Mouse (Mus musculus) myocyte (in vitro differentiated cells): ENCODE data around the gene Fam83c. TPM values are rescaled to one million over a fixed set of nuclear protein-coding genes. Genes with fewer than 3 reads are reported as not detected.

Experiments
- H3K27me3 ChIP-seq: one replicate; pipeline ENCODE4 v1.6.1; 2011; ENCODE audit not compliant: control insufficient read depth, insufficient read depth, insufficient read length
- H3K36me3 ChIP-seq: one replicate; pipeline ENCODE4 v1.6.1; 2011; ENCODE audit not compliant: control insufficient read depth, insufficient read depth
- H3K4me2 ChIP-seq: one replicate; pipeline ENCODE4 v1.6.1; 2011; ENCODE audit warnings: low read depth, control low read depth
- H3K4me3 ChIP-seq: one replicate; pipeline ENCODE4 v1.5.1; 2011; ENCODE audit warnings: mild to moderate bottlenecking, control low read depth, moderate library complexity
- H3K79me2 ChIP-seq: one replicate; pipeline ENCODE4 v1.6.1; 2011; ENCODE audit not compliant: control insufficient read depth, insufficient read depth
- H3ac ChIP-seq: one replicate; pipeline ENCODE4 v1.6.1; 2011; ENCODE audit not compliant: control insufficient read depth, insufficient read length
- CEBPB ChIP-seq: IDR thresholded peaks from 2 replicates; pipeline ENCODE4 v1.6.1; 2011; ENCODE audit warnings: mild to moderate bottlenecking, moderate library complexity; ENCODE audit not compliant: poor library complexity, insufficient read depth, severe bottlenecking
- E2F4 ChIP-seq: IDR thresholded peaks from one replicate; pipeline ENCODE4 v1.6.1; 2011; ENCODE audit warnings: mild to moderate bottlenecking, control low read depth, moderate library complexity; ENCODE audit not compliant: insufficient read depth
- MAX ChIP-seq: IDR thresholded peaks from one replicate; pipeline ENCODE4 v1.6.1; 2011; ENCODE audit warnings: low read depth, mild to moderate bottlenecking, control low read depth
- MYOD1 ChIP-seq, 3 experiments: IDR thresholded peaks; one replicate each; pipeline ENCODE4 v1.6.1; 2011; ENCODE audit warnings: control low read depth in 2 of 3, low read depth in 2 of 3, mild to moderate bottlenecking in 2 of 3, moderate library complexity in 1 of 3; ENCODE audit not compliant: insufficient read length in 2 of 3, control insufficient read depth in 1 of 3
- MYOG ChIP-seq, 3 experiments: IDR thresholded peaks; one replicate each; pipeline ENCODE4 v1.6.1; 2011; ENCODE audit warnings: control low read depth in 2 of 3, low read depth in 2 of 3, mild to moderate bottlenecking in 2 of 3; ENCODE audit not compliant: insufficient read length in 2 of 3, control insufficient read depth in 1 of 3, insufficient read depth in 1 of 3
- POLR2A ChIP-seq: IDR thresholded peaks from one replicate; pipeline ENCODE4 v1.6.1; 2011; ENCODE audit warnings: low read depth, mild to moderate bottlenecking, control low read depth, moderate library complexity; ENCODE audit not compliant: insufficient read length
- POLR2AphosphoS2 ChIP-seq: IDR thresholded peaks from one replicate; pipeline ENCODE4 v1.6.1; 2011; ENCODE audit warnings: low read depth, control low read depth; ENCODE audit not compliant: insufficient read length
- REST ChIP-seq: IDR thresholded peaks from one replicate; pipeline ENCODE4 v1.6.1; 2011; ENCODE audit warnings: mild to moderate bottlenecking, control low read depth, moderate library complexity; ENCODE audit not compliant: insufficient read depth, insufficient read length
- SRF ChIP-seq: IDR thresholded peaks from one replicate; pipeline ENCODE4 v1.6.1; 2011; ENCODE audit warnings: low read depth; ENCODE audit not compliant: control insufficient read depth, insufficient read length
- TCF12 ChIP-seq: IDR thresholded peaks from one replicate; pipeline ENCODE4 v1.6.1; 2011; ENCODE audit warnings: mild to moderate bottlenecking, control low read depth; ENCODE audit not compliant: poor library complexity, insufficient read depth, severe bottlenecking
- TCF3 ChIP-seq: IDR thresholded peaks from one replicate; pipeline ENCODE4 v1.6.1; 2011; ENCODE audit warnings: low read depth, control low read depth; ENCODE audit not compliant: insufficient read length
- USF1 ChIP-seq: IDR thresholded peaks from one replicate; pipeline ENCODE4 v1.6.1; 2011; ENCODE audit warnings: low read depth, mild to moderate bottlenecking, control low read depth, moderate library complexity
- polyA plus RNA-seq: library from polyadenylated mRNA; unstranded; fragments of >200 nt; fragmentation: generic; extraction: Trizol; gene quantifications from one replicate; pipeline ENCODE4 v1.2.1, GENCODE M21; 2012; ENCODE audit warnings: missing spikeins

The Fam83c gene
- polyA plus RNA-seq, 1 experiment = not detected

- no peak overlapping the region for H3K4me2 ChIP-seq
- TF ChIP-seq MYOD1 (IDR thresholded peaks at IDR 0.05; ENCODE audit: control insufficient read depth in 1 of 3, insufficient read length in 2 of 3, low read depth in 2 of 3) (no peak), POLR2AphosphoS2 (no peak), REST (no peak), E2F4 (no peak), TCF3 (no peak), POLR2A (no peak), MYOG (IDR thresholded peaks at IDR 0.05; ENCODE audit: control insufficient read depth in 1 of 3, insufficient read depth in 1 of 3, insufficient read length in 2 of 3, low read depth in 2 of 3) (no peak), USF1 (no peak), SRF (no peak), MAX (no peak), TCF12 (no peak), CEBPB (no peak)
- H3ac ChIP-seq = no peak overlapping the region
- H3K36me3 ChIP-seq = no peaks in the 10 kb centered on the region
- no peak overlapping the region for H3K4me3 ChIP-seq
- peaks cover 21% of the 10 kb centered on the region for H3K27me3 ChIP-seq
- no peaks in the 10 kb centered on the region for H3K79me2 ChIP-seq
Observed at GRCm38 (mm10) chr2:155787949-155788931, 46.4 kb downstream of the Fam83c start.

DNA sequence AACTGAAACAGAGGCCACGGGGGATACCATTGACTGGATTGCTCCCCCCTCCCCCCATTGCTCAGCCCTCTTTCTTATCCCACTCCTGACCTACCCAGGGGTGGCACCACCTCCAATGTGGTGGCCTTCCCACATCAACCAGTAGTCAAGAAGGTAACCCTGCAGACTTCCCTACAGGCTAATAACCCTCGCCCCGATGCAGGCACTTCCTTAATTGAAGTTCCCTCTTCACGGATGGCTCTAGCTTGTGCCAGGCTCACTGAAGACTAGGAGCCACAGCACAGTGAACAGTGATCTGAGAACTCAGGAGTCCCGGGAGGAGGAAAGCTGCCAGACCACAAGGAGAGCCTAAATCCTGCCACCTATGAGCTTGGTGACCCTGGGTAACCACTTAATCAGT lies 47.7 kb downstream of the Fam83c start:
- Histone ChIP-seq H3K79me2 (no peaks in the 10 kb centered on the region), H3K27me3 (peaks cover 25% of the 10 kb centered on the region), H3ac (no peak overlapping the region), H3K36me3 (no peaks in the 10 kb centered on the region), H3K4me3 (no peak overlapping the region), H3K4me2 (no peak overlapping the region)
- TF ChIP-seq TCF3 (no peak), REST (no peak), CEBPB (no peak), TCF12 (no peak), MYOG (IDR thresholded peaks at IDR 0.05; ENCODE audit: control insufficient read depth in 1 of 3, insufficient read depth in 1 of 3, insufficient read length in 2 of 3, low read depth in 2 of 3) (no peak)

DNA sequence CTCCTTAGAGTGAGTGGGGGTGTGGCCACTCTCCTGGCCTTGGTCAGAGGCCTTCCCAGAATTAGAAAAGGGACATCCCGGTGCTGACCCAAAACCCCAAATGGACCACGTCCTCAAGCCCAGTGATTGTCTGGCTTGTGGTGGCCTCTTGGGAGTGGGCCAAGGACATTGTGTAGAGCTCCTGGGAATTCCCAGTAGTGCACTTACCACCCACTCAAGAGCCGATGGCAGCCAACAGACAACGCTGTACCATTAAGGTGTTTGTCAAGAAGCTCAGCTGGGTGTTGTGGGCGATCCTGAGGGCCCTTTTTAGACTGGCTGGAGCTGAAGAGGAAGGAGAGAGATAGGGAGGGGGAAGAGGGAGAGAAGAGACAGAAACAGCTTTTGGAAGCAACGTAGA lies 50.1 kb downstream of the Fam83c start:
- Histone ChIP-seq H3K4me3 (no peak overlapping the region), H3ac (no peak overlapping the region), H3K36me3 (no peaks in the 10 kb centered on the region), H3K27me3 (peaks cover 37% of the 10 kb centered on the region), H3K79me2 (no peaks in the 10 kb centered on the region), H3K4me2 (no peak overlapping the region)
- TF ChIP-seq TCF3 (no peak), SRF (no peak), POLR2AphosphoS2 (no peak), MYOD1 (IDR thresholded peaks at IDR 0.05; ENCODE audit: control insufficient read depth in 1 of 3, insufficient read length in 2 of 3, low read depth in 2 of 3) (no peak), MAX (no peak), USF1 (no peak), REST (no peak)

DNA sequence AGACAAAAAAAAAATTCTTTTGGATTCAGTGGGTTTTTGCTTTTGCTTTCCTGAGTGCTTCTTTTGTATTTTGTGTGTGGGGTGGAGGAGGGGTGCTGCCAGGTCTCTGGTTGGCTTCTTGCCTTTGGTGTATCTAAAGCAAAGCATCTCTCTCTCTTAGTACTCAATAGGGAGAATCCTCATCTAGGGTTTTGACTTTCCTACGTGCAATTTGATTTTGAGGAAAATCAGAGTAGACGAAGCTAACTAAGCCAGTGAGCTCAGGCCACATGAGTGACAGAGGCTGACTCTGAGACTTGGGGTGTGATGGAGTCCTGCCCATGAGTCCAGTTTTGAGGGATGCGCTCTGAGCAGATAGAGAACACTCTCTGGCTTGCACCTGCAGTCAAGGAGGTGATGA lies 55.1 kb downstream of the Fam83c start:
- H3ac ChIP-seq = no peak overlapping the region
- H3K27me3 ChIP-seq = peaks cover 66% of the 10 kb centered on the region
- TF ChIP-seq POLR2A (no peak), TCF3 (no peak)
- H3K79me2 ChIP-seq = no peaks in the 10 kb centered on the region
- H3K4me3 ChIP-seq = no peak overlapping the region
- H3K36me3 ChIP-seq = no peaks in the 10 kb centered on the region
- H3K4me2 ChIP-seq = no peak overlapping the region

DNA sequence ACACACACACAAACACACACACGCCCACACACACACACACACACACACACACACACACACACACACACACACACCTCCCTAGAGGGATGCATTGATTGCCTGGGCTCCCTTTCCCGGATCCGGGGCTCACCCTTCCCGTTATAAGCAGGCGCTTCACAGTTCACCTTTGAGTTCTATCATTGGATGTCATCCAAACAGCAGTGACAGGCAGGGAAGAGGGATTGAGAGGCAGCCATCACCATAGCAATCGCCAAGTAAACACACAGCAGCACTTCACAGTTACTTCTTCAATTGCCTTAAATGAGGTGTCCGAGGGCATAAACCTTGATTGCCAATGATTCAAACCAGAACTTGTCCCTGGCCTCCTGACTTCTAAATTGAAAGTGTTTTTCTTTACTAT lies 55.6 kb downstream of the Fam83c start:
- Histone ChIP-seq H3K4me3 (no peak overlapping the region), H3K79me2 (no peaks in the 10 kb centered on the region), H3K36me3 (no peaks in the 10 kb centered on the region), H3K4me2 (no peak overlapping the region), H3ac (no peak overlapping the region), H3K27me3 (peaks cover 71% of the 10 kb centered on the region)
- TF ChIP-seq SRF = no peak
- no peak for TF ChIP-seq MYOG (IDR thresholded peaks at IDR 0.05; ENCODE audit: control insufficient read depth in 1 of 3, insufficient read depth in 1 of 3, insufficient read length in 2 of 3, low read depth in 2 of 3)
- no peak for TF ChIP-seq E2F4
- TF ChIP-seq POLR2A = no peak
- no peak for TF ChIP-seq REST
- TF ChIP-seq USF1 = no peak
- no peak for TF ChIP-seq MAX
- no peak for TF ChIP-seq POLR2AphosphoS2
